Mouse (Mus musculus) cortical plate, adult 2 months (tissue): ENCODE measurements around the gene Csf3.

Source experiments
- CTCF ChIP-seq: fragments of 200-500 bp; IDR thresholded peaks from 2 replicates; pipeline ENCODE4 v1.5.1; 2011; ENCODE audit warnings: mild to moderate bottlenecking, control low read depth, low read length; ENCODE audit not compliant: insufficient read depth; ENCODE audit errors: extremely low read depth
- POLR2A ChIP-seq: fragments of 200-500 bp; IDR thresholded peaks from 2 replicates; pipeline ENCODE4 v1.6.1; 2011; ENCODE audit warnings: mild to moderate bottlenecking, low read length, control low read depth; ENCODE audit not compliant: insufficient read depth; ENCODE audit errors: extremely low read depth

- TF ChIP-seq CTCF (no peak), POLR2A (0 out of 2 replicates have a peak, but pooled peaks have one; percentile 19)
Measured at GRCm38 (mm10) chr11:98746855-98747693, 46.0 kb downstream of the Csf3 start.
